Mouse (Mus musculus) heart, embryonic 12.5 days (tissue): Measurements from ENCODE around the gene Magi1. TPM values are rescaled to one million over a fixed set of nuclear protein-coding genes. Genes with fewer than 3 reads are reported as not detected.

Source experiments
- ATAC-seq: fragments of 200-750 bp; cut with Nextera tagmentation; 2 replicates; pipeline ENCODE4 v1.8.0; 2017; ENCODE audit warnings: moderate TSS enrichment, moderate library complexity; ENCODE audit not compliant: insufficient number of reproducible peaks, low FRiP score
- H3K27ac ChIP-seq: fragments of 300-500 bp; sonication (generic); 2 replicates; pipeline ENCODE4 v1.5.1; 2016; ENCODE audit warnings: mild to moderate bottlenecking, moderate library complexity; ENCODE audit not compliant: poor library complexity, severe bottlenecking
- H3K27me3 ChIP-seq: fragments of 300-500 bp; sonication (generic); replicated peaks from 2 replicates; pipeline ENCODE4 v1.6.1; 2016; ENCODE audit warnings: mild to moderate bottlenecking, moderate library complexity
- H3K36me3 ChIP-seq: fragments of 300-500 bp; sonication (generic); 2 replicates; pipeline ENCODE4 v1.6.1; 2016; ENCODE audit warnings: mild to moderate bottlenecking, moderate library complexity
- H3K4me1 ChIP-seq: fragments of 300-500 bp; sonication (generic); replicated peaks from 2 replicates; pipeline ENCODE4 v1.6.1; 2016; ENCODE audit warnings: mild to moderate bottlenecking
- H3K4me2 ChIP-seq: fragments of 300-500 bp; sonication (generic); 2 replicates; pipeline ENCODE4 v1.6.1; 2016; ENCODE audit warnings: mild to moderate bottlenecking, moderate library complexity
- H3K4me3 ChIP-seq: fragments of 300-500 bp; sonication (generic); 2 replicates; pipeline ENCODE4 v1.5.1; 2016; ENCODE audit warnings: mild to moderate bottlenecking
- H3K9ac ChIP-seq: fragments of 300-500 bp; sonication (generic); 2 replicates; pipeline ENCODE4 v1.6.1; 2016; ENCODE audit warnings: mild to moderate bottlenecking, moderate library complexity
- H3K9me3 ChIP-seq: fragments of 300-500 bp; sonication (generic); replicated peaks from 2 replicates; pipeline ENCODE4 v1.6.1; 2016; ENCODE audit warnings: mild to moderate bottlenecking, moderate library complexity
- WGBS: fragments of 180-500 bp; shearing (Covaris S2); methylation state at CpG from one replicate; pipeline ENCODE4 v1.1.7; 2016; 5-methylcytosine and 5-hydroxymethylcytosine counted together
- polyA plus RNA-seq: library from polyadenylated mRNA; unstranded; fragments of >200 nt; fragmentation: Nextera tagmentation; extraction: Ambion mirVana; gene quantifications from 2 replicates; pipeline ENCODE4 v1.2.1, GENCODE M21; 2016

The Magi1 gene
- polyA plus RNA-seq, 1 experiment from 2014 or later: 9.9 TPM

DNA sequence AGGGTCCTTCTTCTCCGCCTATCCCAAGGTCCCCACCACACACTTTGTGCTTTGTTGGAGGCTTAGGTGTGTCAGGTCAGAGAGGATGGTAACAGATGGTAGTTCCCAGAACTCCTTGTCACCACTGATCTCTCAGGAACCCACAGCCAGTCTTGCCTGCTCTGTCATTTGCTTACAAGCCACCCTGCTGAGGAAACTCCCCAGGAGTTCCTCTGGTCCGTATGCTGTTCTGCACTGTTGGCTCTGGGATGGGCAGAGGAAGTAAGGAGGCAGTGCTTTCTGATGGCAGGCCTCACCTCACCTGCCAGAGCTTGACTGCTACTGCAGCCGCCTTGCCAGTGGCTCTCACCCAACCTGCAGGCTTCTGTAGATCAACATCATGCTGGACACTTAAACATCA is 147.0 kb downstream of the Magi1 start:
- peaks cover 30% of the 10 kb centered on the region for H3K4me1 ChIP-seq
- no peak for ATAC-seq
- 79% methylated on average over 3 of the region's 3 CpGs for WGBS
- no peak overlapping the region for H3K4me3 ChIP-seq
- H3K27me3 ChIP-seq: no peaks in the 10 kb centered on the region
- H3K36me3 ChIP-seq: no peaks in the 10 kb centered on the region
- no peak overlapping the region for H3K27ac ChIP-seq
- H3K4me2 ChIP-seq: no peak overlapping the region
- no peak overlapping the region for H3K9ac ChIP-seq
- H3K9me3 ChIP-seq: no peaks in the 10 kb centered on the region

GRCm38 (mm10) chr6:94134159-94134558 is 149.6 kb downstream of the Magi1 start:
- H3K4me3 ChIP-seq: no peak overlapping the region
- WGBS: 77% methylated on average over 5 of the region's 5 CpGs
- no peak overlapping the region for H3K9ac ChIP-seq
- no peak overlapping the region for H3K27ac ChIP-seq
- ATAC-seq: no peak
- H3K36me3 ChIP-seq: no peaks in the 10 kb centered on the region
- H3K27me3 ChIP-seq: no peaks in the 10 kb centered on the region
- no peaks in the 10 kb centered on the region for H3K9me3 ChIP-seq
- no peak overlapping the region for H3K4me2 ChIP-seq
- peaks cover 25% of the 10 kb centered on the region for H3K4me1 ChIP-seq

DNA sequence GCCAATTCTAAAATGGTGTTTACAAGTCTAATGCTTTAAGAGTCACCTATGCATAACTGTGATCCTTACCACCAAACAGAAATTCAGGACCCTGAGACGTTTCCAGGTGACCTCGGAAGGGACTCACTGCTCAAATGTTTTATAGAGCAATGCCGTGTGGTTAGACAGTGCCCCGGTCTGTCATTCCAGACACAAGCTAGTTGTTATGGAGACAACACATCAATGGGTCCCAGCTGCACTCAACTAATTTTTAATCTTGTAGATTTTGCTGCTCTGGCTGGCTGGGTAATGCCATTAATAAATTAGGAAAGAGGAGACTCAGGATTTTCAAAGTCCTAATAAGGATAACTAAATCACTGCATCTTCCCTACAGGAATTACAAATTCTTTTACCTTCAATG is 151.7 kb downstream of the Magi1 start:
- H3K4me1 ChIP-seq: peaks cover 46% of the 10 kb centered on the region
- 74% methylated on average over 4 of the region's 4 CpGs for WGBS

GRCm38 (mm10) chr6:94130389-94130788 is 153.3 kb downstream of the Magi1 start:
- Histone ChIP-seq H3K4me3 (no peak overlapping the region), H3K4me1 (peaks cover 54% of the 10 kb centered on the region), H3K27me3 (no peaks in the 10 kb centered on the region), H3K9me3 (no peaks in the 10 kb centered on the region), H3K9ac (no peak overlapping the region), H3K27ac (no peak overlapping the region), H3K4me2 (no peak overlapping the region), H3K36me3 (no peaks in the 10 kb centered on the region)
- WGBS: 79% methylated on average over 5 of the region's 5 CpGs
- ATAC-seq: no peak

More for the DNA sequence above, 151.7 kb downstream of the Magi1 start:
- Histone ChIP-seq H3K4me3 (no peak overlapping the region), H3K36me3 (no peaks in the 10 kb centered on the region), H3K4me2 (no peak overlapping the region), H3K27me3 (no peaks in the 10 kb centered on the region), H3K9me3 (no peaks in the 10 kb centered on the region), H3K27ac (no peak overlapping the region), H3K9ac (no peak overlapping the region)
- ATAC-seq: no peak

DNA sequence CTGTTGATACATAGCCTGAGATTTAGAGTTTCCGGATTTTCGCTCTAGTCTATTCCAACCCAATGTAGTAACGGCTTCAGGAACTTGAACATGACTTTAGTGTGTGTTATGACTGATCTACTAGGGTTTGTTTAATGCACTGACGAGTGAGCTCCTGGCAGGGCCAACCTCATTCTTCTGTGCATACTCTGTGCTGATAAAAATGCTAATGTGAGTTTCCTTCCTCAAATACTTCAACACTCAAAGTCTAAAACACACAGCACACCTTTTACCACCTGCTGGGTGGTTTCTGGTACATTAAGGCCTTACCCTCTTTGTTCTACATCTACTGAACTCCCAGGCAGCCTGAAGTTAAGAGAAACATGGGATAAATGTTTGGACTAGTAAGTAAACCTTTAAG is 157.0 kb downstream of the Magi1 start:
- H3K4me1 ChIP-seq: peaks cover 55% of the 10 kb centered on the region
- 72% methylated on average over 4 of the region's 4 CpGs for WGBS
- ATAC-seq: no peak

GRCm38 (mm10) chr6:94125144-94125543 is 158.6 kb downstream of the Magi1 start:
- WGBS: 28% methylated on average over 6 of the region's 6 CpGs
- no peaks in the 10 kb centered on the region for H3K36me3 ChIP-seq

More for the DNA sequence above, 157.0 kb downstream of the Magi1 start:
- no peak overlapping the region for H3K4me3 ChIP-seq
- no peak overlapping the region for H3K4me2 ChIP-seq
- no peak overlapping the region for H3K9ac ChIP-seq
- H3K27me3 ChIP-seq: no peaks in the 10 kb centered on the region
- H3K9me3 ChIP-seq: no peaks in the 10 kb centered on the region
- H3K36me3 ChIP-seq: no peaks in the 10 kb centered on the region
- H3K27ac ChIP-seq: no peak overlapping the region

DNA sequence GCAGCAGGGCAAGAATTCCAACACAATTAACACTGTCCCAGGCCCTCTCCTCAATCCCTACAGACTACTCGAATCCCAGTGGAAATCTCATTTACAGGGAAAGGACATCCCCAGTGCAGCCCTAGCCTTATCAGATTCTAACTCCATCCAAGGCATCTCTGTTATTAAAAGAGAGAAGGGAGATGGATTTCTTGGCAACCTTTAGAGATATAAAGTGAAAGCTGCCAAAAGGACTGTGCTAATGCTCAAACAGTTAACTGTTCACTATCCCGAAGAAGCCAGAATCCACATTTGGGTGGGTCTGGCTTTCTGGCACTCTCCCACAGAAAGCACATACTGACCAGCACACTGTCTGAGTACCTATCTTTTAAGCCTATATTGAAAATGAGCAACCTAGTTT is 159.4 kb downstream of the Magi1 start:
- WGBS: 31% methylated on average over 2 of the region's 2 CpGs
- Histone ChIP-seq H3K27me3 (no peaks in the 10 kb centered on the region), H3K27ac (no peak overlapping the region), H3K36me3 (no peaks in the 10 kb centered on the region), H3K4me1 (peaks cover 55% of the 10 kb centered on the region), H3K4me3 (no peak overlapping the region), H3K9me3 (no peaks in the 10 kb centered on the region), H3K4me2 (no peak overlapping the region), H3K9ac (no peak overlapping the region)
- ATAC-seq: no peak

More at GRCm38 (mm10) chr6:94125144-94125543, 158.6 kb downstream of the Magi1 start:
- Histone ChIP-seq H3K4me3 (no peak overlapping the region), H3K27ac (peak overlapping the region; percentile 45; the same call in 1 of the 2 replicates), H3K4me1 (peaks cover 55% of the 10 kb centered on the region), H3K9ac (no peak overlapping the region), H3K4me2 (no peak overlapping the region), H3K27me3 (no peaks in the 10 kb centered on the region), H3K9me3 (no peaks in the 10 kb centered on the region)
- ATAC-seq: no peak

DNA sequence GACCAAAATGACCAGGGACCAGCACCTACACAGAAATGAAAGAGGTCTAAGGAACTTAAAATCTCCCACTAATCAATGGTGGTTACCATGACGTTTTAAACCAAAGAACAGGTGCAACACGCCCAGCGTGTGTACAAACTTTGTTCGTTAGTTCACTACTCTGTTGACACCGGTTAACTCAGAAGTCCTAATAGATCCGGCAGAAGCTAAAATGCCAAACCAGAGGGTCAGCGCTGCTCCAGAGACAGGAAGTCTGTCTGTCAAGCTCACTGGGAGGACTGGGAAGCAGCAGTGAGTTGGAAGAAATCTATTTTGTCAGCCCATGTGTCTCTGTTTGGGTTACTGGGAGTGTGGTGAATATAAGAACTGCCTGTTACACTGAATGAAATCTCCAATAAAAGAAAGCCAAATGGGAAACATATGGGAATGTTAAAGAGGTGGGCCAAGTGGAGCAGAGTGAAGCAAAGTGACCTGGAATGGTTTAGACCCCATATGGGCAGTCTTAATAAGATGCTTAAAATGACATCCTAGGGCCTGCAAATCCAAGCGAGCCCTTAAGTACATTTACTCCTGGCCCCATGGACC is 161.1 kb downstream of the Magi1 start:
- no peak for ATAC-seq
- Histone ChIP-seq H3K9me3 (no peaks in the 10 kb centered on the region), H3K27ac (no peak overlapping the region), H3K36me3 (no peaks in the 10 kb centered on the region), H3K9ac (no peak overlapping the region), H3K4me2 (no peak overlapping the region), H3K4me1 (peaks cover 39% of the 10 kb centered on the region), H3K27me3 (no peaks in the 10 kb centered on the region), H3K4me3 (no peak overlapping the region)
- WGBS: 71% methylated on average over 8 of the region's 8 CpGs

GRCm38 (mm10) chr6:94121488-94121887 is 162.2 kb downstream of the Magi1 start:
- H3K36me3 ChIP-seq: no peaks in the 10 kb centered on the region
- WGBS: 63% methylated on average over 5 of the region's 5 CpGs
- H3K9ac ChIP-seq: no peak overlapping the region
- H3K27me3 ChIP-seq: no peaks in the 10 kb centered on the region
- no peaks in the 10 kb centered on the region for H3K9me3 ChIP-seq
- H3K4me2 ChIP-seq: no peak overlapping the region
- H3K27ac ChIP-seq: no peak overlapping the region
- no peak overlapping the region for H3K4me3 ChIP-seq
- no peak for ATAC-seq
- H3K4me1 ChIP-seq: peaks cover 28% of the 10 kb centered on the region

DNA sequence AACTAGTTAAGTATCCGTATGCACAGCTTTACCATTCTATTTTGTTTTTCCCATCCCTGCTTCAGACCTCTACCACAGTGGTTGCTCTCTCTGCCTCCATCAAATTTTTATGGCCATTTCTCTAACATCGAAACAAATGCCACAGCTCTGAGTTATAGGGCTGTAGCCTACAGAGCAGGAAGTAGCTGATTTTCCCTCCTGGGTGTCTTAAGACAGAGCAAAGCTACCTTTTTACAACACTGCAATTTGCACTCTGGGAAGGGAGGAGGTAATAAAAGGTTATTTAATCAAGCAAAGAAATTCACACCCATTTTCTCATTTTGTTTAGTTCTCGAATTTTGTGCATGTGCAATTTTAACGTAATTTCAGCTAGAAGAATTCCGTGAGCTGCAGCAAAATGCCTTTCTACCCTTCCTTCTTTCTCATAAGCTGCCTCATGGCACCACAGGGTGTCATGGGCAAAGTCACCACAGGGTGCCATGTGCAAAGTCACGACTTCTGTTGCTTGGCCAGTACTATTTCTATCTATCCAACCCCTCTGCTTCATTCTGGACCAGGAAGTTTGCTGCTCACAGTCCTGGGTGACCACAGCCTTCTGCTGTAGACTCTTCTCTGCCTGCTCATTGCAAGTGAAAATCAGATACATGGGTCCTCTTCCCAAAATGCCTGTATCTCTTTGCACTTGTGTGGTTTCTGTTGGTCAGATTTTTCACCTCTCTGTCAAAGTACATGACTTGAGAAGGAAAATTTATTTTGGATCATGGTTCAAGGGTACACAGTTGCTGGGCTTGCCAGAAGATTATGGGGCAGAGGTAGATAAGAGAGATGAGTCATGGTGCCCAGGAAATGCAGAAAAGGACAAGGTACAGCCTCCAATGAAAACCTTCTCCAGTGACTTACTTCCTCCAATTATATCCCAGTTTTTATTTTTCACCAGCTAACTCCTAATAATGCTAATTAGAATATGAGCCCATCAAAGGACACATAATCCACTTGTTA is 167.0 kb downstream of the Magi1 start:
- Histone ChIP-seq H3K4me2 (no peak overlapping the region), H3K4me3 (no peak overlapping the region), H3K4me1 (peaks cover 7% of the 10 kb centered on the region), H3K9me3 (no peaks in the 10 kb centered on the region), H3K27me3 (no peaks in the 10 kb centered on the region), H3K36me3 (no peaks in the 10 kb centered on the region), H3K9ac (no peak overlapping the region), H3K27ac (no peak overlapping the region)
- no peak for ATAC-seq
- WGBS: 85% methylated on average over 6 of the region's 6 CpGs

- H3K27ac ChIP-seq: no peak overlapping the region
- H3K27me3 ChIP-seq: no peaks in the 10 kb centered on the region
- H3K4me3 ChIP-seq: no peak overlapping the region
- H3K4me1 ChIP-seq: peaks cover 7% of the 10 kb centered on the region
- no peak overlapping the region for H3K4me2 ChIP-seq
- H3K9me3 ChIP-seq: no peaks in the 10 kb centered on the region
- no peak overlapping the region for H3K9ac ChIP-seq
- H3K36me3 ChIP-seq: no peaks in the 10 kb centered on the region
- ATAC-seq: no peak
These were observed 171.9 kb downstream of the Magi1 start for GRCm38 (mm10) chr6:94111833-94112232.
